Mouse (Mus musculus): ENCODE data around the gene Zmiz1. TPM values are rescaled to one million over a fixed set of nuclear protein-coding genes. Genes with fewer than 3 reads are reported as not detected.
A peak's percentile ranks its signal among the peaks of the same experiment; 100 is the strongest.

Gene Zmiz1
- total RNA-seq, 2 experiments from 2014 or later = 40.2 to 49.9 TPM

GRCm38 (mm10) chr14:25686983-25687901 is 228.3 kb downstream of the Zmiz1 start:
- intact Hi-C loops (cut with DNase I) = no loop called here

DNA sequence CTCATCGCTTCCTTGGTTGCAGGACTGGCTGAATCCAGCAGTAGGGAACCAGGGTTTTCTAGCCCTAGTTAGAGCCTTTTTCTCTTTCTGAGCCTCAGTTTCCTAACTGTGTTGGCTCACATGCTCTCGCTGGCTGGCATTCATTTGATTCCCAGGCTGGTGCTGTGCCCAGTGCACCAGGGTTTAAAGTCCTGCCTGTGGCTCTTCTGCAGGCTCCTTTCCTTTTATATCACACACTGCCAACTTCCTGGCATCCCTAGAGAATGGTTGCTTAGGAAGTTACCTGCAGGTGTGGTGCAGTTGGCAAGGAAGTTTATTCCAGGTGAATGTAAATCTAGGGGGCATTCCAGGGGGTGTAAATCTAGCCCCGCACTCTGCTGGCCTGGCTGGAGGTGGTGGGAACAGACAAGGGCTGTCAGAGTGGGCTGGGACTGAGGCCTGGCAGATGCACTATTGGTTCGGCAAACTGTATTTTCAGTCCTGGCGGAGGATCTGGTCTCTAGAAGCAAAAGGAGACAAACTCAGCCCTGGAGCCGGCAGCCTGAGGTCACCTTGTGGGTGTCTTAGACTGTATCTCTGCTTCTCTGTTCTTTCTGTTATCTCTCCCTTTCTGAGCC is 234.4 kb downstream of the Zmiz1 start:
- no peak for DNase-seq (ENCODE audit: low spot score)

More at GRCm38 (mm10) chr14:25686983-25687901, 228.3 kb downstream of the Zmiz1 start:
- no peak for DNase-seq (ENCODE audit: low spot score)

DNA sequence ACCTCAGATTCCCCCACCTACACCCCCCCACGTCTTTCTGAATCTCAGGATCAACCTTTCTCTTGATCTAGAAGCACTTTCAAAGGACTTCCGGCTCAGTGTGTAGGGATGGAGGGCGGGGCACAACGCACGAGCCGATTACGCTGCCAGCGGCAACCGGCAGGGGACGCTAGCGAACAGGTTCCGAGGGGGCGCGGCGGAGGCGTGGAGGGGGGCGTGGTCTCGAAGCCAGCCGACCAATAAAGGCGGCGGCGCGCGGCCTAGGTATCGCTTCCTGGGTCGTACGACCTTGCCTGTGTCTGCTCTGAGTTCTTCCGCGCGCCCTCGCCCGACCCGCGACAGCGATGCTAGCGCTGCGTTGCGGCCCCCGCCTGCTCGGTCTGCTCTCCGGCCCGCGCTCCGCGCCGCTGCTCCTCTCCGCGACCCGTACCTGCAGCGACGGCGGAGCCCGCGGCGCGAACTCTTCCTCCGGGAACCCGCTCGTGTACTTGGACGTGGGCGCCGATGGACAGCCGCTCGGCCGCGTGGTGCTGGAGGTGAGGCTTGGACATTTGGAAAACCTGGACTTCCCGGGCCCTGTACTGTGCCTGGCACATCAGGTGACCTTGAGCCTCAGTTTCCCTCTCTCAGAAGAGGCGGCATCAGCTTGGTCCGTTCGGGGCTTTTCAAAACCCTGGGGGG is 235.0 kb downstream of the Zmiz1 start, which contains the start of gene Ppif:
Gene Ppif (plus strand): TSS at position 267 of the 681 bp plus-strand sequence.
- intact Hi-C loops (cut with DNase I) = loop anchor here (2.0 kb wide), 1 partner anchor 33 kb away; no protein-coding TSS in a partner anchor

More for the DNA sequence above, 234.4 kb downstream of the Zmiz1 start:
- intact Hi-C loops (cut with DNase I) = no loop called here

GRCm38 (mm10) chr14:25694569-25694897 is 235.5 kb downstream of the Zmiz1 start:
- intact Hi-C loops (cut with DNase I) = loop anchor here (2.0 kb wide), 1 partner anchor 34 kb away; no protein-coding TSS in a partner anchor
- DNase-seq (ENCODE audit: low spot score) = no peak

More for the DNA sequence above, 235.0 kb downstream of the Zmiz1 start, which contains the start of gene Ppif:
- DNase-seq (ENCODE audit: low spot score) = peak; percentile 89

DNA sequence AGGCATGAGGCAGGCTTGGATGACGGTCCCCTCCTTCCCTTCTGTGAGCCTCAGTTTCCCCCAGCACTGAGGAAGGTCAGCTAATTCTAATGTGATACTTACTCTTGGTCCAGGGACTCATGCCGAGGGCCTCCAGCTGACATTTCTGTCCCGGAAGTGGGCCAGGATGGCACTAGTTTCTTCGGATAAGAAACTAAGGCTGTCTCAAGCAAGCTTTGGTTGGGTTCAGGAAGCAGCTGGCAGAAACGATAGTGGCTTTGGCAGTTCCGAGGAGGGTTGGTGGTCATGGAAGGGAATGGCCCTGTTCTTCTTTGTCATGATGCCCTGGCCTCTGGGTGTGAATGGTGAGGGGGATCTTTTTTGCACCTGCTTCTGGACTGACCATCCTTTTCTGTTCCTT is 236.1 kb downstream of the Zmiz1 start:
- DNase-seq (ENCODE audit: low spot score) = no peak
- intact Hi-C loops (cut with DNase I) = loop anchor here (2.0 kb wide), 1 partner anchor 34 kb away; no protein-coding TSS in a partner anchor

- intact Hi-C loops (cut with DNase I) = no loop called here
- DNase-seq (ENCODE audit: low spot score) = no peak
Measured at GRCm38 (mm10) chr14:25696356-25696755, 237.4 kb downstream of the Zmiz1 start.

- DNase-seq (ENCODE audit: low spot score) = no peak
- intact Hi-C loops (cut with DNase I) = no loop called here
Measured at GRCm38 (mm10) chr14:25701986-25702385, 243.0 kb downstream of the Zmiz1 start.

- intact Hi-C loops (cut with DNase I) = loop anchor here (1.0 kb wide), 1 partner anchor 93 kb away; no protein-coding TSS in a partner anchor
- peak; percentile 47 for DNase-seq (ENCODE audit: low spot score)
Measured at GRCm38 (mm10) chr14:25707691-25708181, 248.8 kb downstream of the Zmiz1 start.

GRCm38 (mm10) chr14:25708451-25708850 is 249.5 kb downstream of the Zmiz1 start:
- DNase-seq (ENCODE audit: low spot score) = peak; percentile 79
- intact Hi-C loops (cut with DNase I) = loop anchor here (1.0 kb wide), 1 partner anchor 92 kb away; no protein-coding TSS in a partner anchor

DNA sequence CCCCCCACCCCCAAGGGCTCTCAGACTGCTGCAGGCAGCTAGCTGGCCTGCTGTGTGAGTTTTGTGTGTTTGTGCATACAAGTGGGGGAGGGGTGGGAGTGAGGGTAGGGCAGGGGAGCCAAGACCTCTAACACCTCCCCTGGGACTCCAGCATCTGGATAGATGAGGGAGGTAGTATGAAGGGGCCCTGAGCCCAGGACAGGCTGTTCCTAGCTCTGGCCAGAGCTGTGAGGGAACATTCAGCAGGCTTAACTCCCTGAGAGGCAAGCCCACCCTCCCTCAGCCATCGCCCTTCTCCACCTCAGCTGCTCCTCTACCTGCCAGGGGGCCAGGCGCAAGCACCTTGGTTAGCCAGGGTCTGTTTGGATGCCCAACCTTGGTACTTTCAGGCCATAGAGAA is 249.9 kb downstream of the Zmiz1 start:
- peak; percentile 48 for DNase-seq (ENCODE audit: low spot score)
- intact Hi-C loops (cut with DNase I) = loop anchor here (1.0 kb wide), 1 partner anchor 91 kb away; no protein-coding TSS in a partner anchor

GRCm38 (mm10) chr14:25710073-25710472 is 251.1 kb downstream of the Zmiz1 start:
- intact Hi-C loops (cut with DNase I) = no loop called here
- peak; percentile 59 for DNase-seq (ENCODE audit: low spot score)

DNA sequence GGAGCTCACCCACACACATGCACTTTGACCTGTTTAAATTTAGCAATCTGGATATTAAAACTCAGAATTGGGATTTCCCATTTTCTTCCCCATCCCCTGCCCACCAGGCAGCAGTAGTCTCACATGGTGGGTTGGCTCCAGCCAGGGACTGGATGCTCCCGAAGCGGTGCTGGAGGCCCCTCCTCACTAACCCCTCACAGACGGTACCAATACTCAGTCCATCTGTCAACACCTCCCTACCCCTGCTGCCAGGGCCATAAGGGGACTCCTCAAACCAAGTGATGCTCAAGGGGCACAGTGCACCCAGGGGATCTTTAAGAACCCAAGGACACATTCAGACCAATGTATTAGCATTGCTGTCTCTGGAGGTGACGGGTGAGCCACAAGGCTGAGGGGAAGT is 251.7 kb downstream of the Zmiz1 start:
- intact Hi-C loops (cut with DNase I) = no loop called here
- DNase-seq (ENCODE audit: low spot score) = no peak

DNA sequence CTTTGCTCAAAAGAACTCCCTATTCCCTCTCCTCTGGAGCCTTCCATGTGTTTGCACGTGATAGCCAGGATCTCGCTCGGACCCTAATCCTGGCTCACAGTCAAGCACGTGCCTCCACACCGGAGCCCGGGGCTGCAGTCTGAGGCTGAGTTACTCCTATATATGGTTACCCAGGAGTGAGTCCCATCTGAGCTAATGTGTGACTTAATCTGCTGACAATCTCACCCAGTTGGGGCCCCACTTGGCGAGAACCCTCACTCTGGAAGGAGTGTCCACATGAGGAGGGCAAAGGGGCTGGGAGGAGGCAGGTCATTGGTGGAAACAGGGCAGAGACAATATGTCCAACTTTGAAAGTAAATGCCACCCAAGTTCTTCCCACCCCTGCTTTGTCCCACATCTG is 252.2 kb downstream of the Zmiz1 start:
- no peak for DNase-seq (ENCODE audit: low spot score)
- intact Hi-C loops (cut with DNase I) = no loop called here

DNA sequence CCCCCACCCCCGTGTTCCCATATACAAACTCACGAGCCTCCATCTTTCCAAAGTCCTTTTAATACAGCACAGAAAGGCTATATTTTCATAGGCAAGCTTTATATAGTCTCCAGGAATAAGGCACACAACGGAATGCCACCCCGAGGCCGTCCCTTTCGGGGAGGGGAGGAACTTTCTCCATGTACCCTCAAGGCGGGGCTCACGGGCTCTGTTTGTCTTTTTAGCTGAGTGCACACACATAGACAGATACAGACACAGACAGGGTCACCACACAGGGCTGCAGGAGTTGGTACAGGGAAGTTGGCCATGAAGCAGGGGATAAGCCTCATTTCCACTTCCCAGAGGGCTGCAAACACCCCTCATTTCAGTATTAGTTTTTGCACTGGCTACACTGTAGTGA is 252.6 kb downstream of the Zmiz1 start:
- DNase-seq (ENCODE audit: low spot score) = no peak
- intact Hi-C loops (cut with DNase I) = no loop called here

DNA sequence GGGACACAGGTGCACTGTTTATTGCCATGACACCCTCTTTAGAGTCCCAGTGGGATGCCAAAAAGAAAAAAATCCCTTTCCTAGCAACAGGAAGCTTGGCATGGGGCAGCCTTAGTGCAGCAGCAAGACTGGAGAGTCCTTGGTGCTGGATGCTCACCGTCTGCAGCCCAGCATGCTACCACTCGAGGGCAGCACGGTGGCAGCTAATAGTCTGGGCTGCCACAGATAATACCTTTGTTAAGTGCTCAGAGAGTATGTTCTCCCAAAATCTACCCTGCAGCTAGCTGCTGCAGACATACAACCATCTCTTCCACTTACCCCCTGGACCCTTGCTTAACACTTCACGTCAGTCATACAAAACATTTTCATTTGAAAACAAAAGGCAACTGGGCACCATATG is 254.5 kb downstream of the Zmiz1 start:
- no peak for DNase-seq (ENCODE audit: low spot score)
- intact Hi-C loops (cut with DNase I) = no loop called here

Small RNA genes within 50 kb of the gene (microRNA-seq; reads per million reads assigned to microRNA genes)
- gene Mir3075 = not detected

Other genes starting within 250 kb of the Zmiz1 start
- gene Ppif, start 235.0 kb downstream of the Zmiz1 start, total RNA-seq (2021) = 100 to 1,000 TPM; 277 to 296 TPM

All from heart, postnatal 25 days (tissue).